Mouse (Mus musculus) spleen, adult 12 weeks (tissue): ENCODE results near the gene Rp9.
A peak's percentile ranks its signal among the peaks of the same experiment; 100 is the strongest.

Experiments
- DNase-seq: peaks from one replicate; pipeline ENCODE4 v3.0.0; 2022; ENCODE audit warnings: low spot score

Rp9 gene

GRCm38 (mm10) chr9:22469643-22470042 is at the start of gene Rp9:
TSS of gene Rp9 (minus strand) at chr9:22469743.
- DNase-seq = no peak

- DNase-seq = no peak
Measured at GRCm38 (mm10) chr9:22518394-22519041, 49.0 kb upstream of the Rp9 start.

GRCm38 (mm10) chr9:22515076-22515475 is 45.5 kb upstream of the Rp9 start:
- DNase-seq = no peak

- no peak for DNase-seq
Measured at GRCm38 (mm10) chr9:22505574-22505973, 36.0 kb upstream of the Rp9 start.

GRCm38 (mm10) chr9:22503581-22503980 is 34.0 kb upstream of the Rp9 start:
- no peak for DNase-seq

GRCm38 (mm10) chr9:22502972-22503371 is 33.4 kb upstream of the Rp9 start:
- no peak for DNase-seq

GRCm38 (mm10) chr9:22497021-22497767 is 27.7 kb upstream of the Rp9 start:
- DNase-seq = no peak

- no peak for DNase-seq
Measured at GRCm38 (mm10) chr9:22495133-22495532, 25.6 kb upstream of the Rp9 start.

GRCm38 (mm10) chr9:22494203-22494807 is 24.8 kb upstream of the Rp9 start:
- DNase-seq = no peak

GRCm38 (mm10) chr9:22488963-22489362 is 19.4 kb upstream of the Rp9 start:
- DNase-seq = no peak

GRCm38 (mm10) chr9:22486211-22486610 is 16.7 kb upstream of the Rp9 start:
- no peak for DNase-seq

GRCm38 (mm10) chr9:22484562-22485308 is 15.2 kb upstream of the Rp9 start:
- no peak for DNase-seq

GRCm38 (mm10) chr9:22483866-22484561 is 14.5 kb upstream of the Rp9 start:
- no peak for DNase-seq

GRCm38 (mm10) chr9:22478946-22479345 is 9.4 kb upstream of the Rp9 start:
- DNase-seq = no peak

GRCm38 (mm10) chr9:22476265-22476664 is 6.7 kb upstream of the Rp9 start:
- no peak for DNase-seq

- DNase-seq = peak; percentile 87
Measured at GRCm38 (mm10) chr9:22475424-22475868, 5.9 kb upstream of the Rp9 start, which contains the start of gene Bbs9. TSS of gene Bbs9 (plus strand) at chr9:22475715.

GRCm38 (mm10) chr9:22468899-22469259 is 664 bp downstream of the Rp9 start:
- no peak for DNase-seq

GRCm38 (mm10) chr9:22468170-22468898 is 1.2 kb downstream of the Rp9 start:
- DNase-seq = peak; percentile 66

- peak; percentile 46 for DNase-seq
Measured at GRCm38 (mm10) chr9:22467371-22468169, 2.0 kb downstream of the Rp9 start.

- DNase-seq = no peak
Measured at GRCm38 (mm10) chr9:22466212-22466611, 3.3 kb downstream of the Rp9 start.
